Mouse (Mus musculus) retina, adult 2 months (tissue): ENCODE results near the gene Ulk4.

Experiments
- DNase-seq: peaks from one replicate; pipeline ENCODE4 v3.0.0-alpha.2; 2012; ENCODE audit warnings: low read depth, low spot score

Gene Ulk4

GRCm38 (mm10) chr9:120983849-120984248 is 293.1 kb downstream of the Ulk4 start:
- no peak for DNase-seq

GRCm38 (mm10) chr9:120981777-120982176 is 295.2 kb downstream of the Ulk4 start:
- no peak for DNase-seq

- no peak for DNase-seq
Observed at GRCm38 (mm10) chr9:120976856-120977255, 300.1 kb downstream of the Ulk4 start.

- DNase-seq = no peak
Observed at GRCm38 (mm10) chr9:120976158-120976557, 300.8 kb downstream of the Ulk4 start.

GRCm38 (mm10) chr9:120974209-120974608 is 302.8 kb downstream of the Ulk4 start:
- DNase-seq = no peak

- DNase-seq = no peak
Observed at GRCm38 (mm10) chr9:120973026-120973515, 303.9 kb downstream of the Ulk4 start.

GRCm38 (mm10) chr9:120965007-120965406 is 312.0 kb downstream of the Ulk4 start:
- no peak for DNase-seq

- DNase-seq = no peak
Observed at GRCm38 (mm10) chr9:120964224-120964623, 312.8 kb downstream of the Ulk4 start.

GRCm38 (mm10) chr9:120963720-120964119 is 313.3 kb downstream of the Ulk4 start:
- DNase-seq = no peak

- no peak for DNase-seq
Observed at GRCm38 (mm10) chr9:120963104-120963503, 313.9 kb downstream of the Ulk4 start.

- DNase-seq = no peak
Observed at GRCm38 (mm10) chr9:120961969-120962700, 314.9 kb downstream of the Ulk4 start.

- no peak for DNase-seq
Observed at GRCm38 (mm10) chr9:120961466-120961865, 315.5 kb downstream of the Ulk4 start.

GRCm38 (mm10) chr9:120960611-120961010 is 316.4 kb downstream of the Ulk4 start:
- DNase-seq = no peak

- no peak for DNase-seq
Observed at GRCm38 (mm10) chr9:120959225-120959624, 317.8 kb downstream of the Ulk4 start.

GRCm38 (mm10) chr9:120958560-120958959 is 318.4 kb downstream of the Ulk4 start:
- DNase-seq = no peak

GRCm38 (mm10) chr9:120958051-120958450 is 318.9 kb downstream of the Ulk4 start:
- no peak for DNase-seq

GRCm38 (mm10) chr9:120951947-120952346 is 325.1 kb downstream of the Ulk4 start:
- no peak for DNase-seq

- DNase-seq = no peak
Observed at GRCm38 (mm10) chr9:120950761-120951160, 326.2 kb downstream of the Ulk4 start.

GRCm38 (mm10) chr9:120948832-120949231 is 328.2 kb downstream of the Ulk4 start:
- DNase-seq = no peak

- DNase-seq = no peak
Observed at GRCm38 (mm10) chr9:120946131-120946530, 330.9 kb downstream of the Ulk4 start.

- DNase-seq = no peak
Observed at GRCm38 (mm10) chr9:120944211-120944610, 332.8 kb downstream of the Ulk4 start.

- no peak for DNase-seq
Observed at GRCm38 (mm10) chr9:120943757-120944156, 333.2 kb downstream of the Ulk4 start.

- no peak for DNase-seq
Observed at GRCm38 (mm10) chr9:120940858-120941257, 336.1 kb downstream of the Ulk4 start.

GRCm38 (mm10) chr9:120936351-120936750 is 340.6 kb downstream of the Ulk4 start:
- no peak for DNase-seq
